Mouse (Mus musculus): ENCODE data around the gene Syne4. TPM values are rescaled to one million over a fixed set of nuclear protein-coding genes. Genes with fewer than 3 reads are reported as not detected.

The Syne4 gene
- total RNA-seq (2015) (0.24 and 0.25 TPM in 2 replicates), total RNA-seq (2017) (2.0 TPM in 1 of 2 replicates, not detected in the other)

GRCm38 (mm10) chr7:30314721-30315155, at the start of gene Syne4:
Gene Syne4 (plus strand): TSS chr7:30314807.
- ATAC-seq (replicated peaks; ENCODE audit: poor library complexity) = no peak

DNA sequence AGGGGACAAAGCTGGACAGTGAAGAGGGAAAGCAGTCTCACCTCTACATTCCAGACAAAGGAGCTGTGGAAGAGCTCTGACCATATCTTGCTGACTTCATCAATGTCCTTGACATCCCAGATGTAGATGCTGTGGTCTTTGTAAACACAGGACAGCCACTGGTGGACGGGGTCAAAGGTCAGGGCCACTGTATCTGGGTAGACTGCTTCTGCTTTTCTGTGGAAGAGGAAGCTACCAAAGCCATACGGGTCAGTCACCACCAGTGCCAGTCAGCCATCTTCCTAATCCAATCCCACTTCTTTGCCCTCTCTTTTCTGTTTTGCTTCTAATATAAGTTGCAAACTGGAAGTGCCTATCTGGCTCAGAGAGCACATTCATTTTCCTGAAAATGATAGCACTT, 49.6 kb upstream of the Syne4 start:
- no peak for ATAC-seq (replicated peaks; ENCODE audit: poor library complexity)

- no peak for ATAC-seq (replicated peaks; ENCODE audit: poor library complexity)
These were observed 49.1 kb upstream of the Syne4 start for GRCm38 (mm10) chr7:30265531-30265930.

GRCm38 (mm10) chr7:30265935-30266334, 48.7 kb upstream of the Syne4 start:
- no peak for ATAC-seq (replicated peaks; ENCODE audit: poor library complexity)

DNA sequence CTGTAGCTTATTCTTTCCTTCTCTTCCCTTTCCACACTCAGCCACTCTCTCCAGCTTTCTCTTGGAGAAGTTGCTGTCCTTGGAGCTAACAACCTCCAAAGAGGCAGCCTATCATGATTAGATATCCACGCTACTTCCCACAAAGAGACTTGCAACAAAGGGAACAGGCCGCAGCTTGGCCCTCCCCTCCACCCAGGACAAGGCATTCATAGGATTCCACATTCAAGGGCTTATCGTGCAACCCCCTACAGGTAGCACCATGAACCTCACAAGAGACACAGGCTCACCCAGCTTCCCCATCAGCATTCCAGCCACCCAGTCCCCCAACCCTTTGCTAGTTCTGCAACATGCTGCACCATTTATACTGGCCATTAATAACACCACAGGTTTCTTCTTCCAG, 47.8 kb upstream of the Syne4 start:
- no peak for ATAC-seq (replicated peaks; ENCODE audit: poor library complexity)

GRCm38 (mm10) chr7:30269641-30270040, 45.0 kb upstream of the Syne4 start:
- no peak for ATAC-seq (replicated peaks; ENCODE audit: poor library complexity)

DNA sequence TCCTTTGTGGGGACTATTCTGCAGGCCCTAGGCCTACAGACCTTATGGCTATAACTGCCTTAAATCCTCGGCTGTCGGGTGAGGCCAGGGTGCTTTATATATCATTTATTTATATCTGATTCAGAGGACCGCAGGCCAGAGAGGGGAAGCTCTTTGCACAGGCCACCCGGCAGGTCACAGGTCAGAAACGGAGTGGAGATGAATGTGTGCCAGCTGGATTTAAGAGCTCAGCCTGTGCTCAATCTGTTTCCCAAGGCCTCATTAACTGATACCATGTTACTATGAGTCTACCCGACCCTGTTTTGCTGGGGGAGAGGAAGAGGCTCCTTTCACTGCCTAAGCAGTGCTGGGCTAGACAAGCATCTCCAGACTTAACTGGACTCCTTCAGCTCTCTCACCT, 40.2 kb upstream of the Syne4 start:
- ATAC-seq (replicated peaks; ENCODE audit: poor library complexity) = no peak

DNA sequence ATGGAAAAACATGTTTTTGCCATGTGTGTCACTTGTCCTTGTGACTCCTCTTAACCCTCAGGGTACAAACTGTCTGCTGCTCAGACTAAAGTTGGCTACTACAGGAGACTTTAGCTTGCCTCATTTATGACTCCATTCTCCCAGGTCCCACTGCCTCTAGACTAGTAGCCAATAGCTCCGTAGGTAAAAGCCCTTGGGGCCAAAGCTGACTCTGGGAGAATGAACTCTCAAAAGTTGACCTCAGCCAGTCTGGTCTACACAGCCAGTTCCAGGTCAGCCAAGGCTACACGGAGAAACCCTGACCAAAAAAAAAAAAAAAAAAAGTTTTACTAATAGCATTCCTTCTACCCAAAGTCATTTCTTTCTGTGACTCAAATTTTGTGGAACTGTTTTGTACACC, 35.7 kb upstream of the Syne4 start:
- ATAC-seq (replicated peaks; ENCODE audit: poor library complexity) = no peak

DNA sequence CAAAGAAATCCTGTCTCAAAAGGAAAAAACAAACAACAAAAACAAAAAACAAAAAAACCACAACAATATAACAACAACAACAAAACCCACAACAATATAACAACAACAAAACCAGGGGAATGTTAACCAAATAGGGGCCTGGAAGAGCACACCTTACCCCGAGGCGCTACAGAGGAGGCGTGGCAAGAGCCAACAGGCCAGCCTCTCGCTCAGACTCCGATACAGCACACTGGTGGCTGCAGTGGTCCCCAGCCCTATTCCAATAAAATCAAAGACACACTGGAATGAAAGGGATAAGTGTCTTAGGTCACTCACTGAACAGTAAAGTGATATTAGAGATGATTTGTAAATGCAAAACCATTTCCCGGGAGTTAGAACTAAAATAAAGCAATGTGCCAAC, 35.1 kb upstream of the Syne4 start:
- 0 out of 2 replicates have a peak, but pooled peaks have one; percentile 38 for ATAC-seq (replicated peaks; ENCODE audit: poor library complexity)

GRCm38 (mm10) chr7:30279951-30280669, 34.5 kb upstream of the Syne4 start, which contains the start of the genes Thap8 and Wdr62:
Gene Thap8 (plus strand): TSS chr7:30280094.
Gene Wdr62 (minus strand): TSS chr7:30280419.
- ATAC-seq (replicated peaks; ENCODE audit: poor library complexity) = peak; percentile 91

DNA sequence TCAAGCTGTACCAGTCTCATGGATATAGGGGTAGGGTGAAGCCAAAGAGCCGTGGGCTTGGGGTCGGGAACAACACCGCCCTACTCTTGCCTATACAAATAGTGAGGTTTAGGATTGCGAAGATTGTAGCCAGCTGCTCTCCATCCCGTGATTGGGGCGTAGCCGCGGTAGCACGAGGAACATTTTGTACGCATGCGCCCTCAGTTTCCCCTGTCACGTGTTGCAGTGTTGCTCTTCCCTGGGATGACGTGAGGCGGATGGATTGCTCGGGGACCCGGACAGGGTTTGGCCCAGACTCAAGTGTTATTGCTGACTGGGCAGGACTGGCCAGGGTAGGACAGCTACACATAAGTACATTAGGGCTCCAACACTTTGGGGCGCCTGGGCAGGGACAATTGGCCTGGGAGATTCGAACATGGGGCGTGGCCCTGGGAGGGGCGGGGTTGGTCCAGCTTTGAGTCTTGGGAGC, 33.9 kb upstream of the Syne4 start:
- ATAC-seq (replicated peaks; ENCODE audit: poor library complexity) = peak; percentile 49

- no peak for ATAC-seq (replicated peaks; ENCODE audit: poor library complexity)
These were observed 33.1 kb upstream of the Syne4 start for GRCm38 (mm10) chr7:30281522-30281921.

DNA sequence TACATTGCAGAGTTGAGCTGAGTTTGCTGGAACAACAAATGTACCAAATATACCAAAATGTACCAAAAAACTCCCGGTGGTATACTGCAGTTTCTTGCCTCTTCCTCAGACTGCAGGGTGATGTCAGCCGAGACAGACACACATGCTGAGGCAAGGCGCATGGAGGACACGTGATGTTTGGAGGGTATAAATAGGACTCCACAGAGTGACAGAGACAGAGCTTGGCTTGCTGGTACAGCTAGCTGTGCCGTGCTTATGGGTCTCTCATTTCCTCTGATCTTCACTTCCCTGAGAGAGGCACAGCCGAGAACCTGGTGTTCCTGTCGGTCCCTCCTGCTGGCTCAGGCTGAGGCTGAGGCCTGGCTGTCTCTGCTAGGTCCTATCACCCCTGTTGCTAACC, 31.9 kb upstream of the Syne4 start:
- no peak for ATAC-seq (replicated peaks; ENCODE audit: poor library complexity)

DNA sequence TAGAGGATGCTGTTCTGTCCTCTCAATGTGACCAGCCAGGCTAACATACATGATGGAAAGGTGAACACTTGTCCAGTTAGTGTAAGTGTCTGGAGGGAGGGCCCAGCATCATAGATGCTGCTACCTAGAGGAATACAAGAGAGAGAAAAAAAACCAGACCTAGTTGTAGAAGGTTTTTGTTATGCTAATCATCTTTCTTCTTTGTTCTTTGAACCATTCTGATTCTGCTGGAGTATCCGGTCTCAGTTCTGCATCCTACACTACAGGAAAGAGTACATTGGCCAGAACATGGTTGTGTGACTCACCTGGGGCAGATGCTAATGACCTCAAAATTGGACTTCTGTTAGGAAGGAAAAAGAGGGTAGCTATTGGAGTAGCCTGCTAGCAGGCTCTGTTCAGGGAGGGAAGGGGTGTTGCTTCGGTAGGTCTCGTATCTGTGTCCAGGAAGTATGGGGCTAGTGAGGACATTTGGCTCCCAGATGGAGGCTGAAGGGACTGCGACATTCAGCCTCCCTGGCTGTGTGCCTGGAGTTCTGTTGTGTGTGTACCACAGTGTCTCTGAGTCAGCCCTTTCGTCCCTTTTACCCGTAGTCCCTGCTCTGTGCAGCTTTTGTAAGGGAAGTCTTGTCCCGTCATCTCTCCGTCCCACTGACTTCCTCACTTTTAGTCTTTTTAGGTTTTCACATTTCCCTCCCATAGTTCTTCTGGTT, 27.8 kb upstream of the Syne4 start:
- no peak for ATAC-seq (replicated peaks; ENCODE audit: poor library complexity)

GRCm38 (mm10) chr7:30288046-30288445, 26.6 kb upstream of the Syne4 start:
- ATAC-seq (replicated peaks; ENCODE audit: poor library complexity) = no peak

DNA sequence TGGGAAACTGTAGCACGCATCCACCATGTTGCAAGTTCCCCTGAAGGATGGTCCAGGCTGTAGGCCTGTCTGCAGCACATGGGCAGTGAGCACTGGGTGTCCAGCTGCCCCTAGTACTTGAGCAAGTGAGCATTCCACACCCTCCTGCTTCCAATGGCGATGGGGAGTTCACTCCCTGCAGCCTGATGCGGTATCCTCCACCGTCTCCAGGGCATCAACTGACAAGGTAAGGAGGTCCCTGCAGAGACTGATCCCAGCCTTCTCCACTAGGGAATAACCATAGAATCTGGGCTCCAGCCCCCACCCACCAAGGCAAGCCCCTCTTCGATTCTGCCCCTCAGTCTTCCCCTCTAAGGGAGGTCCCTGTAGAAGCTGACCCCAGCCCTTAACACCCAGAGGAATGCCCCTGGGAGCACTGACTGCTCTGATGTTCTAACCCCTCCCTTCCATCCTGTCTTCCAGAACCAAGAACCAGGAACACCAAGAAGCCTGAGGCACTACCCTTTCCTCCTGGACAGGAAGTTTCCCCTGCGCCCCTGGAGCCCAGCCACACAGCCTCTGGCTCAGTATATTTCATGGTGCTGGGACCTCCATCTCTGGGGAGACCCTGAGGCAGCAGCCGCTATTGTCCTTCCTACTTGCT, 25.4 kb upstream of the Syne4 start:
- no peak for ATAC-seq (replicated peaks; ENCODE audit: poor library complexity)

- ATAC-seq (replicated peaks; ENCODE audit: poor library complexity) = no peak
These were observed 24.8 kb upstream of the Syne4 start for GRCm38 (mm10) chr7:30289714-30290399.

DNA sequence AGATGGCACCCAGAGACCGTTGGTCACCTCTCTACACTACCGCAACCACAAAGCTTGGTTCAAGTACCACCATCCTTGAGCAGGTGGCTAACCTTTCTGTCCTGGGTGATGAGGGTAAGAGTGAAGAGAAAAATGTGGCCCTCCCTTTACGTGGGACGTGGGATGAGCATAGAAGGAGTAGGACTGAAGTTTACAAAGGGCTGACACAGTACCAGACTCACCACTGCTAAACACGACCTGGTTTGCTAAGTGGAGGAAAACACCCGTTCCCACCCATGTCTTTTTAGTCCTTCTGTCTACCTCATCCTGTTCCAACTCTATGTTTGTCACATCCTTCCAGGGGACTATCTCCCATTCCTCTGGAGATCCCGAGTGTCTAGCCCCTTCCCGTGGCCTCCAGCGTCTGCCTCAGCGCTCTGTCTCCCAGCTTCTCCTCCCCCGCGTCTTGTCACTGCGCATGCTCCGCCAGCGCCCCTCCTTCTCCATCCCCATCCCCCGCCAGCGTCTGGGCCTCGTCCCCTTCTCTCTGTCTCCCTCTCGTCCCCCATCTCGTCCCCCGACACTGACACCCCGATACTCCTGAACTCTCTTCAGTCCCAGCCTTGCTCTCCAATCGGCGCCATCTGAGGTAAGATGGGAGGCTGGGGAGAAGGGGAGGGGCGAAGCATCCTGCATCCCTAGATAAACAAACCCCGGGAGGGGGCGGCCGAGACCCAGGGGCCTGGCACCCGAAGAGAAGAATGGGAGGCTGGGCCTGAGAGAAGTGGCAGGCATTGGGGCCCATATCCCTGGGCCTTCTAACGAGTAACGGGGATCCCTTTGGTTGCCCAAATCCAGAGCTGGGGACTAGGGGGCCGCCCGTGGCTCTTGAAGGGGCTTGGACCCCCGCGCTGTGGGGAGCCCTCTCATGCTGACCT, 23.1 kb upstream of the Syne4 start, which contains the start of gene Clip3:
TSS of gene Clip3 (plus strand) at position 514 of the 917 bp plus-strand sequence.
- no peak for ATAC-seq (replicated peaks; ENCODE audit: poor library complexity)

- ATAC-seq (replicated peaks; ENCODE audit: poor library complexity) = no peak
These were observed 20.8 kb upstream of the Syne4 start for GRCm38 (mm10) chr7:30293795-30294194.

DNA sequence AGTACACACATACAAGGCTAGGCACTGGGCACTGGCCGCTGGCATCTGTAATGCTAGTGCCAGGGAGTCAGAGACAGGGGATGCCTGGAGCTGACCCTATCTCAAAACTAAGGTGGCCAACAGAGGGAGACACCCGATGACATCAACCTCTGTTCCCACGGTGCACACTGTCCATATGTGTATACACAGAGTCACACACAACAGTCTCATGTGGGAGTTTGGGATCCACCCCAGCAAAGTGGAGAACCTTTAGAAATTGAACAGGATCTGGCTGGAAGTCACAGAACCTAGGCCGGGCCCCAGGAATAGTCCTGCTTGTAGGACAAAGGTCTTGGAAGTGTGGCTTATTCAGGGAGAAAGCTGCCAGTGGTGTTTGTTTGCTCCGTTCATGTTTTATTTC, 20.3 kb upstream of the Syne4 start:
- ATAC-seq (replicated peaks; ENCODE audit: poor library complexity) = no peak
